Mouse (Mus musculus): Measurements from ENCODE around the gene Cacna1d. TPM values are rescaled to one million over a fixed set of nuclear protein-coding genes. Genes with fewer than 3 reads are reported as not detected.

Gene Cacna1d
- total and polyA plus RNA-seq, 3 experiments = 0.04 to 0.66 (median 0.08) TPM

DNA sequence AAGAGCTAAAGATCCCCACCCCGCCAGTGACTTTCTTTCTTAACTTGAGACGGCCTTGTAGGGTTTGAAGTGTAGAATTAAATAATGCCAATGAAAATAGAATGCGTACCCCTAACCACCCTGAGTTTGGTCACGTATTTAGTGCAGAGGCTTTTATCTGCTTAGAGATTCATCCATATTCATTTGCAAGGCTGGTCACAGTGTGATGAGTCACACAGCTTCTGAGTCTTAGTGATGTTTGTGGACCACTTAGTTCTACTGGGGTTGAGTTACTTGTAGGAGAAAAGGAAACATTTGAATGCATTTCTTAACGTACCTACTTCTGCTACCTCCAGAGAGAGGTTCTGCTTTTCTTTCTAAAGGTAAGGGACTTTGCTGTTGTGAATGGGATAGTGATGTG, 13.7 kb upstream of the Cacna1d start:
- Histone ChIP-seq H3K9me3 (replicated peaks; ENCODE audit: low read length) (no peaks in the 10 kb centered on the region), H3K36me3 (replicated peaks in 1 of 2; ENCODE audit: control insufficient read depth in 1 of 2, insufficient read depth in 1 of 2, low read length in 1 of 2) (peaks cover 42 to 73% of the 10 kb centered on the region in 2 experiments), H3K4me2 (ENCODE audit: insufficient read depth, low read depth, poor library complexity, severe bottlenecking) (no peak overlapping the region), H3K27me3 (replicated peaks) (no peaks in the 10 kb centered on the region), H3K27ac (ENCODE audit: insufficient read depth, low read depth) (no peak overlapping the region), H3K4me3 (replicated peaks in 1 of 3; ENCODE audit: low read depth in 2 of 3, low read length in 2 of 3, poor library complexity in 1 of 3) (no peak overlapping the region), H3K79me2 (replicated peaks; ENCODE audit: control insufficient read depth, extremely low read depth, insufficient read depth, poor library complexity, severe bottlenecking) (peaks cover 4% of the 10 kb centered on the region; the same call in 1 of the 2 replicates), H3K9ac (ENCODE audit: insufficient read depth, low read depth) (no peak overlapping the region), H3K4me1 (ENCODE audit: control insufficient read depth in 1 of 2, insufficient read depth in 2 of 2) (peaks cover under 1 to 27% of the 10 kb centered on the region in 2 experiments)
- in situ Hi-C loops (cut with MboI; ENCODE audit: low pct_ligation_motif_present, low pct_unique_long_range_greater_than_20kb, low sequenced_read_pairs) = no loop called here
- dilution Hi-C loops (cut with MboI; ENCODE audit: extremely low pct_ligation_motif_present, extremely low pct_unique_long_range_greater_than_20kb, low sequenced_read_pairs) = no loop called here
- TF ChIP-seq MAZ (IDR thresholded peaks at IDR 0.05; ENCODE audit: low read depth, low read length) (no peak), USF2 (conservative IDR thresholded peaks at IDR 0.05; ENCODE audit: low read depth, low read length) (no peak), POLR2A (IDR thresholded peaks at IDR 0.05; ENCODE audit: low read depth, low read length) (no peak), GABPA (IDR thresholded peaks at IDR 0.05; ENCODE audit: insufficient replicate concordance, low read depth, low read length) (no peak), UBTF (IDR thresholded peaks at IDR 0.05; ENCODE audit: low read depth, low read length) (no peak), SMC3 (IDR thresholded peaks at IDR 0.05; ENCODE audit: low read depth, low read length) (no peak), RAD21 (IDR thresholded peaks at IDR 0.05; ENCODE audit: low read depth, low read length) (no peak), JUND (conservative IDR thresholded peaks at IDR 0.05; ENCODE audit: low read depth, low read length) (no peak), CTCF (conservative IDR thresholded peaks at IDR 0.05 in 1 of 2, IDR thresholded peaks at IDR 0.05 in 1 of 2; ENCODE audit: low read depth in 2 of 2, low read length in 2 of 2) (no peak), ZKSCAN1 (IDR thresholded peaks at IDR 0.05; ENCODE audit: borderline replicate concordance, low read depth, low read length) (no peak), EP300 (IDR thresholded peaks at IDR 0.05; ENCODE audit: low read length) (no peak), BHLHE40 (IDR thresholded peaks at IDR 0.05; ENCODE audit: low read depth, low read length) (no peak), MYC (IDR thresholded peaks at IDR 0.05; ENCODE audit: low read depth, low read length) (no peak), USF1 (IDR thresholded peaks at IDR 0.05; ENCODE audit: low read depth, low read length) (no peak), ETS1 (conservative IDR thresholded peaks at IDR 0.05; ENCODE audit: low read depth, low read length) (no peak), E2F4 (IDR thresholded peaks at IDR 0.05; ENCODE audit: insufficient replicate concordance, low read depth, low read length) (no peak), NELFE (IDR thresholded peaks at IDR 0.05; ENCODE audit: low read depth, low read length) (no peak), CHD1 (IDR thresholded peaks at IDR 0.05; ENCODE audit: low read depth, low read length) (no peak), MAFK (IDR thresholded peaks at IDR 0.05; ENCODE audit: insufficient replicate concordance, low read length) (no peak), KAT2A (IDR thresholded peaks at IDR 0.05; ENCODE audit: insufficient replicate concordance, low read length) (no peak)
- DNase-seq (ENCODE audit: extremely low read depth) = no peak

DNA sequence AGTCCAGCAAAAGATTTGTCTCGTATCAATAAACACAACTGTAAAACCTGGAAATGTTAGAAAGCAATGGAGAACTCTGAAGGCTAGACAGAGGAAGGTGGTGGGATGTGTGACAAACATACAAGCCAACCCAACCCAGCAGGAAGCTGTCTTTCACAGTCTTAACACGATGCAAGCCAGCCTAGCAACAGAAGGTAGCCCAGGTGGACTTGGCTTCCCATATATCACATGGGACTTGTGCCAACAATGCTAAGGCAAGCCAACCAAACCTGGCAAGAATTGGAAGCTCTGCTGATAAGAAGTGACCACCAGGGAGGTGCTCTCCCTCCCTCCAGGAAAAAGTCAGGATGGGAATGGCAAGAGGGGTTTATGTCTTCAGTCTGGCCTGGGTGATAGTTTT, 6.9 kb upstream of the Cacna1d start:
- TF ChIP-seq NRF1 (IDR thresholded peaks at IDR 0.05; ENCODE audit: low read depth, low read length) (no peak), POLR2AphosphoS2 (IDR thresholded peaks at IDR 0.05; ENCODE audit: low read depth, low read length) (no peak), BHLHE40 (IDR thresholded peaks at IDR 0.05; ENCODE audit: low read depth, low read length) (no peak), SMC3 (IDR thresholded peaks at IDR 0.05; ENCODE audit: low read depth, low read length) (no peak)
- Histone ChIP-seq H3K9me3 (replicated peaks; ENCODE audit: low read length) (no peaks in the 10 kb centered on the region), H3K79me2 (replicated peaks; ENCODE audit: control insufficient read depth, extremely low read depth, insufficient read depth, poor library complexity, severe bottlenecking) (peaks cover 9% of the 10 kb centered on the region; the same call in 1 of the 2 replicates), H3K27me3 (replicated peaks) (no peaks in the 10 kb centered on the region), H3K27ac (ENCODE audit: insufficient read depth, low read depth) (no peak overlapping the region), H3K4me2 (ENCODE audit: insufficient read depth, low read depth, poor library complexity, severe bottlenecking) (no peak overlapping the region), H3K4me3 (replicated peaks in 1 of 3; ENCODE audit: low read depth in 2 of 3, low read length in 2 of 3, poor library complexity in 1 of 3) (no peak overlapping the region), H3K4me1 (ENCODE audit: control insufficient read depth in 1 of 2, insufficient read depth in 2 of 2) (no peaks in the 10 kb centered on the region), H3K36me3 (replicated peaks in 1 of 2; ENCODE audit: control insufficient read depth in 1 of 2, insufficient read depth in 1 of 2, low read length in 1 of 2) (peaks cover 30 to 84% of the 10 kb centered on the region in 2 experiments), H3K9ac (ENCODE audit: insufficient read depth, low read depth) (no peak overlapping the region)
- dilution Hi-C loops (cut with MboI; ENCODE audit: extremely low pct_ligation_motif_present, extremely low pct_unique_long_range_greater_than_20kb, low sequenced_read_pairs) = no loop called here
- in situ Hi-C loops (cut with MboI; ENCODE audit: low pct_ligation_motif_present, low pct_unique_long_range_greater_than_20kb, low sequenced_read_pairs) = no loop called here
- no peak for DNase-seq (ENCODE audit: extremely low read depth)

All from CH12.LX (cell line).